Mouse (Mus musculus) urinary bladder, postnatal 4 days (tissue): ENCODE data around the gene Bend3.

Experiments used
- DNase-seq, 2 experiments: peaks; one replicate each; pipeline ENCODE4 v3.0.0; 2021 to 2022; ENCODE audit warnings: low spot score in 2 of 2

Bend3 gene

DNA sequence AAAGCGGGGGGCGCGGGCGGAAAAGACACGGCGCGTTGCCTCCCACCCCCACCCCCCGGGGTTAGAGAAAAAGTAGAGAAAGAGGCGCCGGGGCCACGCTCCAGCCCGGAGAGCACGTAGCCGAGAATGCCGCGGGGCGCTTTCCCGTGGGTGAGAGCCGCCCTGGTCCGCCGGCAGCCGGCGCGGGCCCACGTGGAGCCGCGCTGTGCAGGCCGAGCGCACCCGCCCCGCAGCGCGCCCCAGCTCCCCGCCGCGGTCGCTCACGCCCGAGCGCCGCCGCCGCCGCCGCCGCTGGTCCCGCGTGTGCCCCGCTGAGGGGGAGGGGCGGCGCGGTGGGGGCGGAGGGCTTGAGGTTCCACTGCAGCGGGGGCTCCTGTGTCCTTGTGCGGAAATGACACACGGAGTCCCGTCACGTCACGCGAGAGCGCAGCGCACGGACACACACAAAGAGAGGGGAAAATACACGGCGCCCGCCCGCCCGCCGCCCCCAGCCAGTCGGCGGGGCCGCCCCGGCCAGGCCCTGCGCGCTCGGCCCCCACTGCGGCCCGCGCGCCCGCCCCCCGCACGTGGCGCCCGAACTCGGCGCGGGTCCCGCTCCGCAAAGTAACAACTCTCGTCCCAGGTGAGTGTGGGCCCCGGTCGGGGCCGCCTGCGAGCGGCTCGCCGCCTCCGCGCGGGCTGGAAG is at the start of gene Bend3:
Bend3 (plus strand) TSS at position 81 of the 685 bp plus-strand sequence.
- DNase-seq: peak in 1 of 2 experiments; percentile 42

- no peak for DNase-seq
These were observed 48.0 kb upstream of the Bend3 start for GRCm38 (mm10) chr10:43430606-43431005.

GRCm38 (mm10) chr10:43434326-43434725 is 44.3 kb upstream of the Bend3 start:
- no peak for DNase-seq

DNA sequence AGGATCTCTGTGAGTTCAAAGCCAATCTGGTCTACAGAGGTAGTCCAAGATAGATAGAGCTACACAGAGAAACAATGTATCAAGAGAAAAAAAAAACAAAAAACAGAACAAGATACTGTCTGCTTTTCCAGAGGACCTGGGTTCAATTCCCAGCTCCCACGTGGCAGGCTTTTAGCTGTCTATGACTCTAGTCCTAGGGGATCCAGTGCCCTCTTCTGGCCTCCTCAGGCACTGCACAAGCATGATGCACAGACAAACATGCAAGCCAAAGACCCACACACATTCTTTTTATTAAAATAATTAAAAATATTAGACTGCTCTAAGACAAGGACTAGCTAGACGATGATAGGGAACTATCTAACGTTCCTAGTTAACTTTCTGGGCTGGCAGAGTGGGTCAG is 42.9 kb upstream of the Bend3 start:
- DNase-seq: no peak

GRCm38 (mm10) chr10:43439492-43439941 is 39.1 kb upstream of the Bend3 start:
- no peak for DNase-seq

DNA sequence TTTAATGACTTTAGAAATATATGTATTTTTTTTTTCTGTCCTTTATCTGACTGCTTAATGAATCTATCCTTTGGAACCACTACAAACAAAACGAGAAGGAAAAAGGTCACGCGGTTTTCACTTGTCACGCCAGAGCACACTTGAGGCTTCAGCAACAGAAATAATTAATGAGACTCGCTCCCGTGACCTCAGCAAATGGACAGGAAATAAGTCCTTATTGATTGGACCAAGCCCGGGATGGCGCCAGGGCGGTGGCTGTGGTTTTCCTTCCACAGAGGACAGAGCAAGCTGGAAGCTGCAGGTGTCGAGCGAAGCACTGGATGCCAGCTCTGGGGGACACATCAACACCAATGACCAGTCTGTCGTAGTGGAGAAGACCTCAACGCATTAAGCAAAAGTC is 38.6 kb upstream of the Bend3 start:
- DNase-seq: no peak

- DNase-seq: no peak
These were observed 37.5 kb upstream of the Bend3 start for GRCm38 (mm10) chr10:43440981-43441740.

- DNase-seq: no peak
These were observed 30.0 kb upstream of the Bend3 start for GRCm38 (mm10) chr10:43448656-43449055.

DNA sequence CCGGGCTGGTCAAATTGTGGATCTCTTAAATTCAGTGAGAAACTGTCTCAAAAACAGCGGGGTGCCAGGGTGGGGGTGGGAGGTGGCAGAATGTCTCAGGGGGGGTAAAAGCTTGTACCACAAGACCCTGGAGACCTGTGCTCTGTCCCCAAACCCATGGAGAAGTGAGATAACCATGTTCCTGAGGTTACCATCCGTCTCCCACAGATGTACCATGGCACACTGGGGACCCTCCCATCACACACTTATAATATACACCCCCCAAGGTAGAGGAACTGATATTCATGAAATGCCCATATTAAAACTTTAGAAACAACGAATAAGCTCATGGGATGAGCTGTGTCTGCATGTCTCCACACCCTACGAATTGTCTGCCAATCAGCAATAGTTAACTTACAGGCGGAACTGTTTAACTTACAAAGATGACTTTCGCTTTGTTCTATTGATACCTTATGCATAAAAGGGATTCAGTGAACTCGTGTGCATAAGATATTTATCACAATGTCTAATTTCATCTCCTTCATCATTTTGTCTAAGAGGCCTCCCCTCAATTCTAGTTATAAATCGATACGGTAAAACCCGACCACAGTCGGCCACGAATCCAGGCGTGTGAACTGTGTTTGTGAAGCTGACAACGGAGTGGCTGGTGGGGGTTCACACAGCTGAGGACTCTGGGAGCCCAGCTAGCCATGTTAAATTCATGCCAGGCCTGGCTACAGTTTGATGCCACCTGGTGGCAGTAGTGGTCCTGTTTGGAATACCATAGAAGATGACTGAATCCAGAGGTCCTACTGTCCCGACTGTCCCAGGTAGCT is 26.6 kb upstream of the Bend3 start:
- peak; percentile 51 to 66 for DNase-seq

GRCm38 (mm10) chr10:43452663-43452996 is 26.0 kb upstream of the Bend3 start:
- no peak for DNase-seq

DNA sequence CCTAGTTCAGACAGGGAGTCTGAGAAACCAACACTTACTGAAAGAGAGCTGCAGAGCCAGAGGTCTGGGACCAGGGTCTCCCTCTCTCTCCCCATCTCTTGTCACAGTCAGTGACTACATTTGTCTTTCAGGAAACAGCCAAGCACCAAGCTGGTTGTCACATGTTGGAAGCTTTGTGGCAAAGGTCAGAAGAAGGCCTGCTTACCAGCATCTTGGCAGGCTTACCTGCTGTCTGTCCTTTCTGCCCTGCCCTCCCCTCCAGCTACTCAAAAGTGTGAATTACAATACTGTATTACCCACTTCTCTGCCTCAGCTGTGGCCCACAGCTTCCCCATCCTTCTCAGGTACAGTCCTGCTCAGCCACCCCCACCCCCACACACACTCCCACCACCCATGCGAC is 24.4 kb upstream of the Bend3 start:
- DNase-seq: no peak

- no peak for DNase-seq
These were observed 24.0 kb upstream of the Bend3 start for GRCm38 (mm10) chr10:43454671-43455070.

GRCm38 (mm10) chr10:43462821-43463220 is 15.8 kb upstream of the Bend3 start:
- DNase-seq: no peak

- no peak for DNase-seq
These were observed 15.4 kb upstream of the Bend3 start for GRCm38 (mm10) chr10:43463227-43463626.

- DNase-seq: no peak
These were observed 12.4 kb upstream of the Bend3 start for GRCm38 (mm10) chr10:43466223-43466622.

GRCm38 (mm10) chr10:43467659-43468058 is 11.0 kb upstream of the Bend3 start:
- DNase-seq: no peak

DNA sequence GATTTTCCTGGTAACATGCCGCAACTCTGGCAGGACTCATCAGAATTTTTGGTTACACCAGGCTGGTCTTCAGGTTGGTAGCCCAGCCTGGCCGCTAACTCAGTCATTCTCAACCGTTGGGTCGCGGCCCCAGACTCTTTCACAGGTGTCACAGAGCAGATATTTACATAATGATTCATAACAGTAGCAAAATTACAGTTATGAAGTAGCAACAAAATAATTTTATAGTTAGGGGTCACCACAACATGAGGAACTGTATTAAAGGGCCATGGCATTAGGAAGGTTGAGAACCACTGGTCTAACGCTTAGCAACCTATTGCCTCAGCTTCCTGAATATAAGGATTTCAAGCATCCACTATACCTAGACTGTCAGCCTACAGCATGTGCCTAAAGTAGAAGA is 10.3 kb upstream of the Bend3 start:
- DNase-seq: no peak

DNA sequence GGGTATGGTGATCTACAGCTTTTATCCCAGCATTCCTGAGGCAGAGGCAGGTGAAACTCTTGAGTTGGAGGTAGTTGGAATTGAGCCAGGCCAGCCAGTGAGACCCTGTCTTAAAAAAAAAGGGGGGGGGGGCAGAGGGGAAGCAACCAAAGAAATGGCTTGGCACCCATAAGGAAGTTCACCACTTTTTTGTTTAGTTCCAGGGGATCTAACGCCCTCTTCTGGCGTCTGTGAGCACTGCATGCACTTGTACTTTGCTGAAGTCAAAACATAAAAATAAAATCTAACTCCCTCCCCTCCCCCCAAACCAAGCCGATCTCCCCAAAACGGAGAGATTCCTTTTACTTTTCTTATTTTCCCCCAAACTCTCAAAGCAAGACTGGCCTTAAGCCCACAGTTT is 3.3 kb upstream of the Bend3 start:
- DNase-seq: no peak

DNA sequence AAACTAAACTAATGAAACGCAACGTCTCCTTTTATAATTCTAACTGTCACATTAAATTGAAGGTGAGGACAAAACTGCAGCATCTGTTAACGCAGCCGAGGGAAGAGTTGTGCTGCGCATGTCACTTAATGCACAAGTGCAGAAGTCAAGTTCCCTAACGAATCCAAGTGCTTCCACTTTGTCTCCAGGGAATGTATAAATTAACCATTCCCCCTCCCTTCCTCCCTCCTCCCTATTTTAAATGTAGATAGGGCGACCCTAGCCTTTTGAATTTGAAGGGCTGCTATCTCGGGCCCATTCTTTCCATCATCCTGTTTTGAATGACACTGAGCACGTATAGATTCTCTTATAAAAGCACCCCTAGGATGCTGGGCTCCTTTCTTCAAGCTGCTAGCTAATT is 1.2 kb upstream of the Bend3 start:
- DNase-seq: no peak

DNA sequence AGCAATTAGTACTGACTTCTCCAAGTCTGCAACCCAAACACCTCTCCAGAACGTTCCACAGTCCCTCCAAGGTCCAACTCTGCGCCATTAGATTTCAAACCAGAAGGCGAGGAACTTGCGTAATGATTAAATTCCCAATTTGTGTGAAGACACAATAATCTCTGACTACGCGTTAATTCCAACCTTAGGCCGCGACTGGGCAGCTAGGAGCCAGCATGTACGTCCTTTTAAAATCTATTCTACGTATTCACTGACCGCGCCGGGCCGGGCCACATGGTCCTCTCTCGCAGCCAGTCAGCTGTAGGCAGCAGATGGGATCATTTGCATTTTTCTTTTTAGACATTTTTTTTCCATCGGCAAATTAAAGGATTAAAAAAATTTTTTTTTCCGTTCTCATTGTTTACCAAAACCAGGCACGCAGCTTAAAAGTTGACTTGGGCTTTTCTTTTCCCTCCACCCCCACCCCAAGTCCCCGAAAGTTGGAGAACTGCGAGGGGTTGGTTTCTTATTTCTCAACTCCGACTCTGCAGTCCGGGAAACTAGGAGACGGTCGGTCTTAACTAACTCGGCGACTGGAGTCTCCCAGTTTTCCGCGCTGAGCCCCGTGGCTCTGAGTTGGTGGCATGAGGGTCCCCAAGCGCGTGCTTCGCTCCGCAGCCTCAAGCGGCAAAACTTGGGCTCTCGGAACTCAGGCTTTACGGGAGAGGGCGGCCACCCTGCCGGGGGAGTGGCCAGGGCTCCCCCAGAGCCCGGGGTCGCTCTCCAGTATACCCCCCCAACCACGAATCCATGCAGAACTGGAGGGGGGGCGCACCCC is 558 bp upstream of the Bend3 start:
- DNase-seq: peak in 1 of 2 experiments; percentile 44

DNA sequence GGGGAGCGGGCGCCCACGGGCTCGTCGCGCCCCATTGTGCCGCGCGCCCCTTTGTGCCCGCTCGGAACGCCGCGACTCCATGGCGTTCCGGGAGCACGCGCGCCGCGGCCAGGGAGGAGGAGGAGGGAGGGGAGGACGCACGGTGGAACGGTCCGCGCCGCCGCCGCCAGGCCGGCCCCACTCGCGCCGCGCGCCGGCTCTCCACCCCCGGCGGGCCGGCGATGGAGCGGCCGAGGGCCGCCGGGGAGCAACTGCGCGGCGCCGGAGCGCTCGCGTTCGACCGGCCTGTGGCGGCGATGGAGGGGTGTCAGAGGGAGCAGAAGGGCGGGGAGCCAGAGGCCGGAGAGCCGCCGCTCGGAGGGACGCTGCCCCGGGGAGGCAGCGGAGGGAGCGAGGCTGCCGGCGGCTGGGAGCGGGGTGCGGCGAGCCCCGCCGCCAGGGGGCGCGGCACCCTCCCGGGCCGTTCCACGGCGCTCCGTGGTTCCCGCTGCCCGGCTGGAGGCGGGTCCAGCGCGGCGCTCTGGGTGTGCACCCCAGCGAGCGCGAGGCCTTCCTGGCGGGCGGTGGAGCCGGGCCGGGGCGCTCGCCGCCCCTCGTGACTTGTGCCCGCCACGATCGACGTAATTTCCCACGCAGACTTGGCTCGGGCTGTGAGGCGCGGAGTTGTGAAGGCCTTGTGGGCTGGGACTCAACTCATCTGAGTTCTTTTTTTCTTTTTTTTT is 966 bp downstream of the Bend3 start:
- DNase-seq: peak; percentile 84 to 85
